Mouse (Mus musculus): Measurements from ENCODE around the gene Ralb. TPM values are rescaled to one million over a fixed set of nuclear protein-coding genes. Genes with fewer than 3 reads are reported as not detected.

The Ralb gene
- polyA plus RNA-seq, 1 experiment from 2014 or later: 41.6 TPM

Other genes with a start within 250 kb of the Ralb start
- 3.9 and 4.2 TPM in 2 replicates for gene Inhbb, start 82.5 kb downstream of the Ralb start, polyA plus RNA-seq (2014; fragmentation: Nextera tagmentation; extraction: Ambion mirVana)
- gene Tmem185b, start 21.4 kb upstream of the Ralb start, polyA plus RNA-seq (2014; fragmentation: Nextera tagmentation; extraction: Ambion mirVana): 19.1 and 21.6 TPM in 2 replicates
- 16.8 and 17.9 TPM in 2 replicates for gene Epb41l5, start 144.2 kb upstream of the Ralb start, polyA plus RNA-seq (2014; fragmentation: Nextera tagmentation; extraction: Ambion mirVana)